Mouse (Mus musculus) adrenal gland, adult 2 months (tissue): ENCODE measurements around the gene Xpr1. TPM values are rescaled to one million over a fixed set of nuclear protein-coding genes. Genes with fewer than 3 reads are reported as not detected.

Experiments used
- DNase-seq: peaks from one replicate; pipeline ENCODE4 v3.0.0; 2021
- polyA plus RNA-seq: library from polyadenylated mRNA; depleted of rRNA; stranded (reverse); fragments of >200 nt; gene quantifications from 2 replicates; pipeline ENCODE4 v1.2.3, GENCODE M21; 2012
- total RNA-seq, 2 experiments: library from RNA; stranded (reverse); gene quantifications; 2 replicates each; pipeline ENCODE4 v1.2.3; 2021

The Xpr1 gene
- total and polyA plus RNA-seq, 3 experiments: 7.5 to 46.6 (median 36.4) TPM

- peak; percentile 34 for DNase-seq
These were observed 9.3 kb downstream of the Xpr1 start for GRCm38 (mm10) chr1:155407697-155408576.

GRCm38 (mm10) chr1:155400056-155400455 is 17.2 kb downstream of the Xpr1 start:
- no peak for DNase-seq

- no peak for DNase-seq
These were observed 22.4 kb downstream of the Xpr1 start for GRCm38 (mm10) chr1:155394829-155395228.

GRCm38 (mm10) chr1:155394021-155394420 is 23.2 kb downstream of the Xpr1 start:
- DNase-seq: no peak

GRCm38 (mm10) chr1:155392825-155393224 is 24.4 kb downstream of the Xpr1 start:
- DNase-seq: no peak

- no peak for DNase-seq
These were observed 25.7 kb downstream of the Xpr1 start for GRCm38 (mm10) chr1:155391537-155391936.

- no peak for DNase-seq
These were observed 28.8 kb downstream of the Xpr1 start for GRCm38 (mm10) chr1:155388418-155388817.

- no peak for DNase-seq
These were observed 30.7 kb downstream of the Xpr1 start for GRCm38 (mm10) chr1:155386551-155386950.

- no peak for DNase-seq
These were observed 33.6 kb downstream of the Xpr1 start for GRCm38 (mm10) chr1:155383319-155384302.

GRCm38 (mm10) chr1:155381931-155382330 is 35.3 kb downstream of the Xpr1 start:
- DNase-seq: no peak

GRCm38 (mm10) chr1:155379289-155379688 is 37.9 kb downstream of the Xpr1 start:
- DNase-seq: no peak

- DNase-seq: peak; percentile 9
These were observed 44.4 kb downstream of the Xpr1 start for GRCm38 (mm10) chr1:155372821-155373220.

GRCm38 (mm10) chr1:155370075-155370658 is 47.0 kb downstream of the Xpr1 start:
- no peak for DNase-seq

- DNase-seq: no peak
These were observed 50.8 kb downstream of the Xpr1 start for GRCm38 (mm10) chr1:155366366-155366765.

GRCm38 (mm10) chr1:155361502-155362126 is 55.6 kb downstream of the Xpr1 start:
- no peak for DNase-seq

GRCm38 (mm10) chr1:155353096-155353495 is 64.1 kb downstream of the Xpr1 start:
- no peak for DNase-seq

GRCm38 (mm10) chr1:155351527-155351926 is 65.7 kb downstream of the Xpr1 start:
- no peak for DNase-seq

- no peak for DNase-seq
These were observed 68.7 kb downstream of the Xpr1 start for GRCm38 (mm10) chr1:155348491-155348890.

- no peak for DNase-seq
These were observed 69.9 kb downstream of the Xpr1 start for GRCm38 (mm10) chr1:155347339-155347738.

GRCm38 (mm10) chr1:155344019-155344418 is 73.2 kb downstream of the Xpr1 start:
- DNase-seq: no peak

GRCm38 (mm10) chr1:155339622-155340021 is 77.6 kb downstream of the Xpr1 start:
- no peak for DNase-seq

- DNase-seq: no peak
These were observed 79.9 kb downstream of the Xpr1 start for GRCm38 (mm10) chr1:155337315-155337714.
